Mouse (Mus musculus): ENCODE measurements around the gene Igsf3.

Gene Igsf3

DNA sequence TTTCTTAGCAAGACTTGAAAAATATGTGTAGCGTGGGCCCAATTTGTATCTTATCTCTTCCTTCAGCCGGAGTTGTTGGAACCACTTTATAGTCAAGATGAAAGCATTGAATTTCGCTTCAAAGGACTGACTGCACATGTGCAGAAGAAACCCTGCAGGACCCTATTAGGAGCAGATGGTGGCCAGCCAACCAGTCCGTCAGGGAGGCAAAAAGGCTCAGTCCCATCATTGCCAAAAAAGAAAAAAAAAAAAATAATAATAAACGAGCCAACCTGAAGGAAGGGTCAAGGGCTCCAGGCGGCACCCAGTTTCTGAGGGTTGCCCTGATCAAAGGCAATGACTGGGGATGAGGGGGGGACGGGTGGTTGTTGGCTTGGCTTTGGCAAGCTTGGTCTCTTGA lies 83.7 kb downstream of the Igsf3 start:
- no peak for DNase-seq

DNA sequence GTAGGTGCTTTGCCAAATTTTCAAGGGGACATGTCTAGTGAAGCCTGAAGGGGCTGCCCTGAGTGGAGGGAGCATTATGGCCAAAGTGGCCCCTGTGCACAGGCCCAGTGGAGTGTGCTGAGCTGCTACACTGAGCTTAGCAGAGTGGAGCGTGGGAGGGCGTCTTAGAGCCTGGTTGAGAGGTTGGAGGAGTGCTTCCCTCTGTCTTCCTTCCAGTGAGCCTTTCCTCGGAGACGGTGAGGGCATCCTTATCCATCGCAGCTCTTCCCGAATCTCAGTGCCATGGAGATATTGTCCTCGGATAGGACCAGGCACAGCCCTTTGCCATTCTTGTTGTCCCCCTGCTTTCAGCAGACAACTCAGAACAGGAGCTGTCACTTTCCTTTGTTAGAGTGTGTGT lies 84.2 kb downstream of the Igsf3 start:
- DNase-seq: peak in 1 of 2 experiments; percentile 15

DNA sequence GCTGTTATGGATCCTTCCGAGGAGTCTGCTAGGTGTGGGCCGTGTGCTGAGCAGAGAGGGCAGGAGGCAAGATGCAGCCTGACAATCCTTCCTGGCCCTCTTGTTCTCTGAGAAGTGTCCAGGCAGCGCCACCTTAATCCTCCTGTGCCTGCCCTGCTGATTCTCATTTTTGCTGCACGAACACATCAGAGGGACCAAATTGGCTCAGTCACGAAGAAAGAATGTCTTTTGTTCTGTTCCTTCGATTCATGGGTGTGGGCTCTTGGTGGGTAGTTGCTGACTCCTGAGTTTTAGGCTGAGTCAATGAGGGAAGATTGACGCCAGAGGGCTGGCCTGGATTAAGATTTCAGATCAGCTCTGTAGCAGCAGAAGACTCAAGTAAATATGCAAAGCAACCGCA lies 84.9 kb downstream of the Igsf3 start:
- peak in 1 of 2 experiments; percentile 29 for DNase-seq

DNA sequence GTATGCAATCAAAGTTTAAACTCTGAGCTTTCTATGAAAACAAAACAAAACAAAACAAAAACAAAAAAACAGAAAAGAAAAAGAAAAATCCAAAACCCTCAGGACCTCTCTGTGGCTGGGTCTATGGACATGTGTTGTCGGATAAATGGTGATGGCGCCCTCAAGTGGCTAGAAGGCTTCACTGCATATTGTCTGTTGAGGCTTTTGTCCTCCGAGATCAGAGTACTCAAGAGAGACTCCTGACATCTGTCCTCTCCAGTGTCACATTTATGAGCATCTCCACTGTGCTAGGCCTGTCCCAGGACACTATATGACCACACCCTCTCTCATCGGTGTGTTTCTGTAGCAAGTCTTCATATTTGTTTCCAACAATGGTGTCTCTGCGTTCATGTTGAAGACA lies 85.4 kb downstream of the Igsf3 start:
- peak; percentile 87 to 88 for DNase-seq

DNA sequence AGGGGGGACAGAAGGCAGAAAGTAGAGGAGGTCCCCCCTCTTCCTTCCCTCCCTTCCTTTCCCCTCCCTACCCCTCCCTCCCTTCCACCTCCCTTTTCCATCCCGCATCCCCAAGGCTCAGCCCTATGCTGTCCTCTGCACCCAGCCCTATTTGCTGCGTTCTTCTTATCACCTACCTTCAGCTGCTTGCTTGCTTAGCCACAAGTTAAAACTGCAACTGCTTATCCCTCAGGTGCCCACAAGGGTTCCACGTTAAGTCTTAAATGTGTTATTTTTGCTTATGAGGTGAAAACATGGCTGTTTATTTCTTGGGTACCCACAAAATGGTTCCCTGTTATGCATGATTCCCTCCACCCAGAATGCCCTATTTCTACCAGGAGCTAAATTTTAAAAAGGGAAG lies 86.6 kb downstream of the Igsf3 start:
- DNase-seq: no peak

DNA sequence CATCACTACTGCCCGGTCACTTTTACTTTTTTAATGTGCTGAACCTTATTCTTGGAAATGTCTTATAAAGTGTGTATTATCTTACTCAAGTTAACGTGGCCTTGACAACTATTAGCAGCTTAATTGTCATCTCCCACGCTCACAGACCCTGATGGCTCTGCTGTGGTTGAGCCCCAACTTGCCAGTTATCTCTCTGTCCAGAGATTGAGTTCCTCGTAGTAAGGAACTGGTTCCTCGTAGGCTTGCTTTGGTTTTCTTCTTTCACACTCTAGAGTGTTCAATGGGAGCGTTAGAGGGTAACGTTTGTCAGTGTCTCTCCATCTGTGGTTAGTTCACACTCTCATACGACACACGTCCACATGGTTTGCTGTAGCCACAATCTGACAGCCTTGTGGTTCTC lies 92.8 kb downstream of the Igsf3 start:
- DNase-seq: no peak

DNA sequence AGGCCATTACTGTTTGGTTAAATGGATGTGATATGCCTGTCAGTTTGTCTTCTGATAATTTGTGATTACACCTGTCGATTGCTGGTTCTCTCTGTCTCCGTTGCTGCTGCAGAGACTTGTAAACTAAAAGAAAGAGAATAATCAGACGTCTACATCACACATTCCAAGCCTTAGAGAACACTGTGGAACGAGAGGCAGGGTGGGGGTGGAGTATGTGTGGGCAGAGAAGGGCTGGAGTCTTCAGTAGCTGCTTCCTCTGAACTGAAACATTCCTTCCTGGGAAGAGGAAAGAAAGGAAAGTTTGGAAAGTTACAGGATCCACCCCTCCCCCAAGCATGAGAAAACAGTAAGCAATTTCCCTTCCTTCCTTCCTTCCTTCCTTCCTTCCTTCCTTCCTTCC lies 95.0 kb downstream of the Igsf3 start:
- peak in 1 of 2 experiments; percentile 35 for DNase-seq

DNA sequence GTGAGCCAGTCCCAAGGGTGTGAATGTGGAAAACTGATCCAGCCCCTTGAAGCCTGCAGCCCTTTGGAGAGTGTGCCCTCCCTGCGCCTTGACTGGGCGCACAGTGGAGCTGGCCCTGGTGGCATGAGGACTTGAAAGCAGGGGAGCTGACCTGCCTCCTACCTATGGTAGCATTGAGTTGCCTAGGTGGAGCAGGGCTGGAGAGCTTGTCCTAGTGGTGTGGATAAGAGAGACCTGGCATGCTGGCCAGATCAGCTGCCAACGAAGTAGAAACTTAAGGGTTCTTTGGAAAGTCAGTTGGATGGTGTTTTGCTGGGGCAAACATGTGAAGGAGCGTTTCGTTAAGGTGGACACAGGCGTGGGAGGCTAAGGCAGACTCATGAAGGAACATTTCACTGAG lies 105.1 kb downstream of the Igsf3 start:
- no peak for DNase-seq

DNA sequence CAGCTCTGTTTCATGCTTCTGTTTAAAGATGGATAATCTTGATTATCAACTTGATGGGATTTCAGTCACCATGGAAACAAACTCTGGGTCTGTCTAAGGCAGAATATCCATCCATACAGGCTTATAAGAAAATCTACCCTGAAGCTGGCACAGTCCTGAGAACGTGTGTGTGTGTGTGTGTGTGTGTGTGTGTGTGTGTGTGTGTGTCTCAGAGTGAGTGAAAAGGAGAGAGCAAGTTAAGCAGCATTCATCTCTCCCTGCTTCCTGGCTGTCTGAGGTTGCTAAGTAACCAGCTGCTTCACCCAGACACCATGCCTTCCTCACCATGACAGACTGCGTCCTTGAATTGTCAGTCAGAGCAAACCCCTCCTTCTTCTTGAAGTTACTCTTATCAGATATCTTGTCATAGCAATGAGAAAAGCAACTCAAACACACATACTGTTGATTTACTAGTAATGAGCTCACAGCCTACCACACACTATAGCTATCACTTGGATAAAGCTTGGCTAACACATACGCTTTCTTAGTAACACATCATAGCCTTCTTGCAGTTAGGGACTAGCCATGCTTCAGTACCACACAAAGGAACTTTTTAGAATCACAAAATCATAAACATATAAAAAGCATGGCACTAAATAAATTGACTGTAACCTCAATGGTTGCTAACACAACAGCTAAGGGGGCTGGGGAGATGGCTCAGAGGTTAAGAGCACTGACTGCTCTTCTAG lies 106.5 kb downstream of the Igsf3 start:
- DNase-seq: no peak

DNA sequence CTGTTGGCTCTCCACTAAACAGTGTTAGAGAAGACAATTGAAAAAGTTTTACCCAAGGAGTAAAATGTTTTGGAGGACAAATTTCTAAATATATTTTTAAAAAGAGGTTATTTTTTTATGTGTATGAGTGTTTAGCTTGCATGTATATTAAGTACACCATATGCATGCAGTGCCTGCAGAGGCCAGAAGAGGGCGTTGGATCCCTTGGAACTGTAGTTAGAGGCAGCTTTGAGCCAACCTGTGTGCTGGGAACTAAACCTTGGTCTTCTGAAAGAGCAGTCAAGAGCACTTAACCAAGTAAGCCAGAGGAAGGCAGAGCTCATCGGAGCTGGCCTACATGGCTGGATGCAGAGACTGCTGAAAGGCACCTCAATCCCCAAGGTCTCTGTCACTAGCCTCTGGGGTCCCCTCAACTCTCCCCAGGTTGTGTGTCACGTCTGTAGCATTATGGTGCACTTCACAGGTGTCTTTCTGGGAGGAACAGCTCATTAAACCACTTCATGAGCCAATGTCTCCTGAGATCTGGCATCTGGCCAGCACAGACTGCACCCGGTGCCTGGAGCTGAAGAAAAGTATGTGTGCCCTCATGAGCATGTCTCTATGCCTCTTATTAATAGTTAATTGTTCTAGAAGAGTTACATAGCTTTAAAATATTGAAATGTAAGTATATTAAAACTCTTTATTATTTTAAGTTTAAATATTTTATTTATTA lies 109.3 kb downstream of the Igsf3 start:
- peak; percentile 36 to 58 for DNase-seq

DNA sequence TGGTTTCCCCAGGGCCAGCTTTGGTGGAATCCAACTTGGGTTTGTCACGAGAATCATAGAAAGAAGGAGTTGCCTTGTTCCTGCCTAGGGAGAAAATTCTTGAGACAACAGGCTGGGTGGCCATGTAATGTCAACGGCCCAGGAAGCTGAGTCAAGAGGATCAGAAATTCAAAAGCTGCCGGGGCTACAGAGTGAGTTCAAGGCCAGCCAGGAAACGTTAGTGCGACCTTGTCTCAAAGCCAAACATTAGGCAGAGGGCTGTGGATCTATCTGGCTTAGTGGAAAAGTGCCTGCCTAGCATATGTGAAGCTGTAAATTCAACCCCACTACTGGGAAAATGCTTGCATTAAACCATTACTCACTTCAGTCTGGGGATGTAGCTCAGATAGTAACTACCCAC lies 110.6 kb downstream of the Igsf3 start:
- DNase-seq: no peak

DNA sequence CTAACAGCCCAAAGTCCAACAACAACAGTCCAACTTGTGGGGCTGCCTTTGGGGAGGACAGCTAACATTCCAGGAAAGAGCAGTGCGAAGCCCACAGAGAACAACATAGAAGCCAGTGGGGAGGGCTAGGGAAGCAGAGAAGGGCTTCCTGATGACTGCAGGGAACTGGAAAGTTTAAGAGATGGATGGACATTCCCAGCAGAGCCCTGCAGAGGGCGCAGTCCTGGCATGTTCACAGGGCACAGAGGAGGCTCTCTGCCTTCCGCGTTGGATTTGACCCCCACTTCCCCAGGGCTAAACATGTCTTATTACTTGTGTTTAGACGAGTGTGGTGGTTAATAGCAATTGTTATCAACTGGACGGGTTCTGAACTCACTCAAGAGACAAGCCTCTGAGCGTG lies 111.3 kb downstream of the Igsf3 start:
- no peak for DNase-seq

DNA sequence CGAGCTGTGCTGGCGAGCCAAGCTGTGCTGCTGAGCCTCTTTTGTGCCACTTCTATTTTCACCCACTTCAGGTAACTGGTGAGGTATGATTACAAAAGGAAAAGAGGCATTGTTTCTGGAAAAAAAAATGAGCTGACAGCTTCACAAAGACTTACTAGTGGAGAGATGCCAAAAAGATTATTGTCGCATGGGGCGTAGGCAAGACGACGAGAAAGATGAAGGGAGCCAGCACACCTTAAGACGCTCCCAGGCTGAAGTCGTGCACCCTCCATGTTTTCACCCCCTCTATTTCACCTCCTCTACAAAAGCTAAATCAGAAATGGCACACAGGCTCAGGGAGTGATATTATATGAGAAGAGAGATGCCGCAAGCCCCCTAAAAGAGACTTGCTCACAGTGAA lies 113.6 kb downstream of the Igsf3 start:
- DNase-seq: no peak

DNA sequence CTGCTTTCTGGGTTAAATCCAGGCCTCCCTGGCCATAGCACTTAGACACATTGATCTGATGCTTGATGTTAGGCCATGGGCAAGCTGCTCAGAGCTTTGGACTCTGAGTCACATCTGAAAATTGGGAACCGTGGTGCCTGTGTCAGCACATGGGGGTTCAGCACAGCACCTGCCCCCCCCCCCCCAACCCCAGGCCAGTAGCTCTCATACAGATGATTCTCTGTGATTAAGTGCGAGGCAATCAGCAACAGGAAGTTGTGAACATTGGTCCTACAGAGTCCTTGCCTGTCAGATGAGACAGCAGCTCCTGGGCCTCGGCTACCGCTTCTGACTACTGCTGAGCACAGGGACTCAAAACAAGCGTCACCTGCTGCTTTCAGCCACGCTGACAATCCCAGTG lies 116.0 kb downstream of the Igsf3 start:
- no peak for DNase-seq

DNA sequence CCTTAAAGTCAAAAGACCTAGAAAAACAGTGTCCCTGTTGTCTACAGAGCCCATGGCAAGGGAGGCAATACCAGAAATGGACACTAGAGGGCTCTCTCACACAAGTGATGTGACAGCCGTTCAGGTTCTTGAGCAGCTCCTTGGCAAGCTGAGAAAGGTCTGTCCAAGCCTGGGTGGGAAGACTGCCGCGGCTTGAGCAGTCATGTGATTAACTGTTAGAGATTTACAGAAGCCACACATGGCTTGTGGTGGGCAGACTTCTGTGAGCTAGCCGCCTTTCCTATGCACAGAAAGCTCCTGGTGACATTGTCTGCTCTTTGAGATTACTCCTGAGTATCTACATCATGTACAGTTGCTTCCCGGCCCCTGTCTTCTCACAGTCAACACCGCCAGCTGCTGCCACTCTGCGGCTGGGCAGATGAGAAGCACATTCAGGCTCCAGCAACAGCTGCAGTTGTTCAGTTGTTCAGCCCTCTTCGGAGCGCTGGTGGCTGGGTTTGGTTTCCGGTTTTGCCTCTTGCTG lies 117.1 kb downstream of the Igsf3 start:
- peak; percentile 92 to 93 for DNase-seq

DNA sequence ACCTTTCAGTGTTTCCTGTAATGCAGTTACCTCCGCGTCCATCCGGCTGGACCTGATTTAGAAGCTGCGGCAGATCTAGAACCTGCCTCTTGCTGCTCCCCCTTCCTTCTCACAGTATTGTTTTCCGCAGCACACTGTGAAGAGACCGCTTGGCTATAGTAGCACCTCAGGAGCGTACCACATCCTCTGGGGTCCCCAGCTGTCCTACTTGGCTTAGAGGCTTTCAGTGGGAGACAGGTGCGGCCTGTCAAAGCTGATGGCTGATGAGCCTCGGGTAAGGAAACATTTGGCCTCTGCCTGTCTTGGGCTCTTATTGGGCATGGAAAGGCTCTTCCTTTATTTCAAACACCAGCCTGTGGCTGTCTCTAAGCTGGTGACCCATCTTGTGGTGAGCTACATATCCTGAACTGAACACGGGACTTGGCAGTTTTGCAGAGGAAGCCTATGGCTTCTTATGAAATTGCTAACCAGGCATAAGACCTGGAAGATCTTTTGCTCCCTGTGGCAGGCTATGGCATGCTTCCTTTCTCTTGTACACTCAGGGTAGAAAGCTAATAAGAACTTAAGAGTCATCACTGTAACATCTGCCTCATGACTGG lies 120.6 kb downstream of the Igsf3 start:
- DNase-seq: no peak

DNA sequence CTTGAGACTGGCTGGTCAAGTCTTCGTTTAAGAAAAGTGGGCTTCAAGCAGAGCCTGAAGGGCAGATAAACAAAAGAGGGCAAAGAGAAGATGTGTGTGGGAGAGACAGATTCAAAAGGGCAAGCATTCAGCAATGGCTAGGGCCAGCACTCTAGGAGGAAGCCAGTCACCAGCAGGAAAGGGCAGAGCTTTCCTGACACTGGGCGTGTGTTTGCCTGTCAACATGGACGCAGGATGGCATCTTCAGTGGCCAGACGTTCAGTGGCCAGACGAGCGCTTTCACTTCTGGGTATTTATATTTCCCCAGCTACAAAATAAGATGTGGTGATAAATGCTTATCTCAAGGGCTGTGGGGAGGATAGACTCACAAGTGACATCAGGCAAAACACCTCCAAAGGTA lies 123.0 kb downstream of the Igsf3 start:
- DNase-seq: no peak

DNA sequence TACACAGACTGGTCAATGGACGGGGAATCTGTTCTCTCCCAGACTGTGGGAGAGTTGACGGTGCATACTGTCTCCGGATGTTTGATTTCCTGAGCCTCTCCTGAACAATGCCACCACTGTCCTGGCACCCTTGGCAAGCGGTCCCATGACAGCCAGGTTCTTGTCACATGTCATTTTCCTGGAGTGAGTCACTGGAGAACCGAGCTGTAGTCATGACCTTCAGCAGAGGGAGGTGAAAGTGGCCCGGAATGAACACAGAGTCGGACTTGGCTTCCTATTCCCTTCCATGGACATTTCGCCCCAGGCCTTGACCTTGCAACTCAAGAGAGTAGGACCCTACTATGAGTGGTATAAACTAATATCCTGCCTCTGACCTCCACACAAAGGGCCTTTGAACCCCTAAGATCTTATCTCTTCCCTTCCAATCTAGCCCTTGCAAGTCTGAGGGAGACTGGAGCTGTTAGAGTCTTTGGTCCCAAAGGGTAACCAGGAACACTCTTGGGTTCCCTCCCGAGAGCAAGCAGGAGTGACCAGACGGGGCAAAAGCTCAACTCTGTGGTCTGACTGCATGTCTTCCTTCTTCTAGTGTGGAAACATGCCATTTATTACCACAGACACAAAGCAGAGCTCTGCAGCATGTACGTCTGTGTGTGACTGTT lies 123.6 kb downstream of the Igsf3 start:
- no peak for DNase-seq

DNA sequence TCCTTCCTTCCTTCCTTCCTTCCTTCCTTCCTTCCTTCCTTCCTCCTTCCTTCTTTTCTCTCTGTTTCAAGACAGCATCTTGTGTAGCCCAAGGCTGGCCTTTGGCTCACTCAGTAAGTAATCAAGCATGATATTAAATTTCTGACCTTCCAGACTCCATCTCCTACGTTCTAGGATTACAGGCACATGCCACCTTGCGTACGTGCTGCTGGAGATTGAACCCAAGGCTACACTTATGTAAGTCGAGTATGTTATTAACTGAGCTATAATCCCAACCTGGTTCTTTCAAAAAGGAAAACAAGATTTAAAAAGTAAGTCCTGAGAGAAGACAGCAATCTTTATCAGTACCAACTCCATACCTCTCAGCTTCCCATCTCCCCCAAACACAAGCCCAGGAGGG lies 124.7 kb downstream of the Igsf3 start:
- DNase-seq: no peak

DNA sequence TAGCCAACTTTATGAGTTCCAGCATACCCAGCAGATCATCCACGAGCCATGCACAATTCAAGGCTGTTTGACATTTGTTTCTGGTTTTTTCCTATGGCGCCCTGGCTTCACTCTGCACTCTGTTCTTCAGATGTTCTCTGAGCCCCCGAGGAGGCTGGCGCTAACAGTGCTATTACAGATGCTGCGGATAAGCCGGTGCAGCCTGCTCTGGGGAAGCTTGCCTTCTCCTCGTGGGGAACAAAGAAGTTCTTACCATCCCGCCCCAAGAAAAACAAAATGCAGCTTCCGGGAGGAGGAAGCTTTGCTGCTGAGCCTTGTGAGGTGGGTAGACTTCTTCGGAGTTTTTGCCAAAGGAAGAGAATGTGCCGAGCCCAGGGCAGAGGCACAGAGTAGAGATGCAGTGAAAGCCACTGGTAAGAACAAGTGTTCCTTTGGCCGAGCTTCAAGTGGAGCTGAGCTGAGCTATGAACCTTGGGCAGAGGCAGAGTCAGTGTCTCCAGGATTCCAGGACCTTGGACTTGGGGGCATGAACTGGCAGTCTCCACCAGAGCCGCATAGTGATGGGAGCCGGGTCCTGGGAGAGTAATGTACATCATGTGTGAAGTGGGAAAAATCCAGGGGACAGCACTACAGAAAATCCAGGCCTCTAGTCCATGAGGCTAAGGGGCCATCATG lies 125.3 kb downstream of the Igsf3 start:
- DNase-seq: peak in 1 of 2 experiments; percentile 49

DNA sequence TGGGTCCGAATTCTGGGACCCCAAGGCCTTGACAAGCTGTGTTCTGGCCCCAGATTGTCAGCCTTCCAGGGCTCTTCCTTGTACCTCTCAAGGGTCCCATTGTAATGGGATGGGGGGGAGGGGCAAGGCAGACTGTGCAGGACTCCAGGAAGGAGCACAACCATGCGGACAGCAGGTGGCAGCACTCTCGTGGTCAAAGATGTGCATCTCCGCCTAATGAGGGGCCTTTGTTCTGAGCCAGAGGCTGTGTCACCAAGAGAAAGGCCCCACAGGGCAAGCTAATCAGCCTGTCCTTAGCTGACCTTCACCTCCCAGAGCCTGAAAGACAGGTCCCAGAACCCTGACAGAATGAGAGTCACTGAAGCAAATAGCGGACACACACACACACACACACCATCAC lies 129.3 kb downstream of the Igsf3 start:
- peak; percentile 96 to 97 for DNase-seq

DNA sequence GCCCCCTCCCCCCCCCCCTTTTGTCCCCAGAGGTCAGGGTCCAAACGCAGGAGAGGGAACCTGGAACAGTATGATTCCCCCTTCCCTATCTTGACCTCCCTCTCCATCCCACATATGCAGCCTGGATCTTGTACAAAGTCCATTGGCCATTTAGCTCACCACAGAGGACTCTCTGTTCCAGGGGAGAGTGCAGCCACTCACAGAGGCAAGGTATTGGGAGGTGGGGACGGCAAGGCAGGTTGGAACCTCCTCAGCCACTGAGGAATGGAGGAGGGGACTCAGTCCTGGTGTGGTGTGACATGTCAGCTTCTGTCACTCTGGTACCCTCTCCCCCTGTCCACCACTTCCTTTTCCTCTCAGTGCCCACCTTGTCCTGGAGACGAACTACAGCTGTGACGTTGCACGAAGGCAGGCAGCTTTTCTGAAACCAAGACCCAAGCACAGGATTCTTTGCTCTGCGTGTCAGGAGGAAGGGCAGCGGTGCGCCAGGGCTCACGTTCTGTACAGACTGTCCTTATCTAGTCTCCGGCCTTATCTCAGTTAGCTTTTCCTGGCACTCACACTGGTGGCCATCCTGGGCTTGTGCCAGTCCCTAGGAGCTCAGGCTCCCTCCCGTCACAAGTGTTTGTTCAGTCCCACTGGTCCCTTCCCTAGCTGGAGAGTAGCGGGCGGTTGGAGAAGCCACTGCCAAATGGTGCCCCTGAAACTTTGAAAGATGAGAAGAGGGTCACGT lies 130.3 kb downstream of the Igsf3 start:
- peak in 1 of 2 experiments; percentile 41 for DNase-seq

All from kidney, postnatal 4 days (tissue).